Mouse (Mus musculus) intestine, postnatal 0 days (tissue): ENCODE measurements at regions not wholly inside any gene's neighbourhood (a gene's known extent, or its start where the extent isn't known, plus 50 kb on each side); places are given as distances from the start of the nearest gene placed in this dataset.
"Not testable (repeated sequence)": the region's sequence is repeated elsewhere in the genome, so short reads cannot be mapped to it uniquely, and the experiment has no call there.

Source experiments
- ATAC-seq: fragments of 200-750 bp; cut with Nextera tagmentation; 2 replicates; pipeline ENCODE4 v1.8.0; 2017; ENCODE audit warnings: mild to moderate bottlenecking, moderate TSS enrichment, moderate library complexity
- H3K27ac ChIP-seq: fragments of 300-500 bp; sonication (generic); 2 replicates; pipeline ENCODE4 v1.5.1; 2014; ENCODE audit warnings: mild to moderate bottlenecking, low read depth, low read length, moderate library complexity
- H3K27me3 ChIP-seq: fragments of 300-500 bp; sonication (generic); replicated peaks from 2 replicates; pipeline ENCODE4 v1.6.1; 2014; ENCODE audit warnings: low read length, mixed read lengths; ENCODE audit not compliant: control insufficient read depth, insufficient read depth
- H3K36me3 ChIP-seq: fragments of 300-500 bp; sonication (generic); 2 replicates; pipeline ENCODE4 v1.6.1; 2014; ENCODE audit warnings: mild to moderate bottlenecking, moderate library complexity; ENCODE audit not compliant: control insufficient read depth, insufficient read depth
- H3K4me1 ChIP-seq: fragments of 300-500 bp; sonication (generic); replicated peaks from 2 replicates; pipeline ENCODE4 v1.6.1; 2014; ENCODE audit warnings: antibody characterized with exemption, low read length, mixed read lengths; ENCODE audit not compliant: control insufficient read depth, insufficient read depth
- H3K4me2 ChIP-seq: fragments of 300-500 bp; sonication (generic); replicated peaks from 2 replicates; pipeline ENCODE4 v1.6.1; 2014; ENCODE audit warnings: low read depth, mild to moderate bottlenecking, moderate library complexity
- H3K4me3 ChIP-seq: fragments of 300-500 bp; sonication (generic); 2 replicates; pipeline ENCODE4 v1.5.1; 2014; ENCODE audit warnings: low read depth, low read length
- H3K9ac ChIP-seq: fragments of 300-500 bp; sonication (generic); 2 replicates; pipeline ENCODE4 v1.6.1; 2014; ENCODE audit warnings: mild to moderate bottlenecking, low read depth, low read length
- H3K9me3 ChIP-seq: fragments of 300-500 bp; sonication (generic); 2 replicates; pipeline ENCODE4 v1.6.1; 2016; ENCODE audit warnings: mixed run types; ENCODE audit not compliant: control insufficient read depth
- CTCF ChIP-seq: sonication (generic); IDR thresholded peaks from 2 replicates; pipeline ENCODE4 v1.5.1; 2016; ENCODE audit warnings: low read depth, mild to moderate bottlenecking, control low read depth, antibody characterized with exemption, moderate library complexity
- WGBS: fragments of 180-500 bp; shearing (Covaris S2); extraction: QIAGEN DNeasy Blood & Tissue Kit; methylation state at CpG from one replicate; pipeline ENCODE4 v1.1.7; 2014; 5-methylcytosine and 5-hydroxymethylcytosine counted together

GRCm38 (mm10) chr10:26570468-26570867 lies 182.8 kb upstream of the Arhgap18 start:
- Histone ChIP-seq H3K9ac (no peak overlapping the region), H3K4me1 (no peaks in the 10 kb centered on the region), H3K9me3 (no peaks in the 10 kb centered on the region), H3K4me2 (no peak overlapping the region), H3K27me3 (no peaks in the 10 kb centered on the region), H3K36me3 (no peaks in the 10 kb centered on the region), H3K4me3 (no peak overlapping the region), H3K27ac (no peak overlapping the region)
- 87% methylated on average over 5 of the region's 5 CpGs for WGBS
- ATAC-seq: no peak
- TF ChIP-seq CTCF: no peak

GRCm38 (mm10) chr10:26571377-26571776 lies 181.8 kb upstream of the Arhgap18 start:
- TF ChIP-seq CTCF: no peak
- 84% methylated on average over 1 of the region's 1 CpGs for WGBS

GRCm38 (mm10) chr10:26576153-26576552 lies 177.1 kb upstream of the Arhgap18 start:
- 64% methylated on average over 3 of the region's 3 CpGs for WGBS

More at GRCm38 (mm10) chr10:26571377-26571776, 181.8 kb upstream of the Arhgap18 start:
- H3K27me3 ChIP-seq: no peaks in the 10 kb centered on the region
- no peak overlapping the region for H3K9ac ChIP-seq
- ATAC-seq: no peak
- no peak overlapping the region for H3K4me3 ChIP-seq
- H3K9me3 ChIP-seq: no peaks in the 10 kb centered on the region
- no peaks in the 10 kb centered on the region for H3K36me3 ChIP-seq
- no peak overlapping the region for H3K27ac ChIP-seq
- H3K4me2 ChIP-seq: no peak overlapping the region
- H3K4me1 ChIP-seq: no peaks in the 10 kb centered on the region

GRCm38 (mm10) chr10:26577087-26577486 lies 176.1 kb upstream of the Arhgap18 start:
- TF ChIP-seq CTCF: no peak
- no peaks in the 10 kb centered on the region for H3K36me3 ChIP-seq
- ATAC-seq: no peak
- no peaks in the 10 kb centered on the region for H3K4me1 ChIP-seq
- no peak overlapping the region for H3K4me3 ChIP-seq
- whole genome bisulfite sequencing: 91% methylated on average over 2 of the region's 2 CpGs
- no peak overlapping the region for H3K9ac ChIP-seq
- no peak overlapping the region for H3K27ac ChIP-seq
- H3K4me2 ChIP-seq: no peak overlapping the region
- H3K27me3 ChIP-seq: no peaks in the 10 kb centered on the region
- no peaks in the 10 kb centered on the region for H3K9me3 ChIP-seq

More at GRCm38 (mm10) chr10:26576153-26576552, 177.1 kb upstream of the Arhgap18 start:
- Histone ChIP-seq H3K9ac (no peak overlapping the region), H3K9me3 (no peaks in the 10 kb centered on the region), H3K4me1 (no peaks in the 10 kb centered on the region), H3K27me3 (no peaks in the 10 kb centered on the region), H3K36me3 (no peaks in the 10 kb centered on the region), H3K27ac (no peak overlapping the region), H3K4me3 (no peak overlapping the region), H3K4me2 (no peak overlapping the region)
- TF ChIP-seq CTCF: no peak
- ATAC-seq: no peak

GRCm38 (mm10) chr10:26585106-26585505 lies 168.1 kb upstream of the Arhgap18 start:
- Histone ChIP-seq H3K36me3 (no peaks in the 10 kb centered on the region), H3K4me3 (no peak overlapping the region), H3K9me3 (no peaks in the 10 kb centered on the region), H3K9ac (no peak overlapping the region), H3K27ac (no peak overlapping the region), H3K27me3 (no peaks in the 10 kb centered on the region), H3K4me1 (no peaks in the 10 kb centered on the region), H3K4me2 (no peak overlapping the region)
- no peak for ATAC-seq
- WGBS: 68% methylated on average over 2 of the region's 2 CpGs
- no peak for TF ChIP-seq CTCF

GRCm38 (mm10) chr10:26607081-26607480 lies 146.1 kb upstream of the Arhgap18 start:
- H3K4me2 ChIP-seq, H3K4me3 ChIP-seq, ATAC-seq, H3K27me3 ChIP-seq, H3K9ac ChIP-seq, H3K4me1 ChIP-seq, H3K27ac ChIP-seq, H3K36me3 ChIP-seq, H3K9me3 ChIP-seq: not testable (repeated sequence)
- WGBS: 62% methylated on average over 4 of the region's 4 CpGs

- no peak overlapping the region for H3K4me2 ChIP-seq
- H3K4me1 ChIP-seq: no peaks in the 10 kb centered on the region
- H3K9me3 ChIP-seq: no peaks in the 10 kb centered on the region
- H3K4me3 ChIP-seq: no peak overlapping the region
- no peaks in the 10 kb centered on the region for H3K27me3 ChIP-seq
- H3K27ac ChIP-seq: no peak overlapping the region
- ATAC-seq: no peak
- no peak for TF ChIP-seq CTCF
- H3K9ac ChIP-seq: no peak overlapping the region
- H3K36me3 ChIP-seq: no peaks in the 10 kb centered on the region
Observed at GRCm38 (mm10) chr10:26611246-26611645, 142.0 kb upstream of the Arhgap18 start.
